Mouse (Mus musculus): ENCODE data around the gene Sh2b3. TPM values are rescaled to one million over a fixed set of nuclear protein-coding genes. Genes with fewer than 3 reads are reported as not detected.

The Sh2b3 gene
- polyA plus RNA-seq, 1 experiment from 2014 or later = 16.3 TPM

DNA sequence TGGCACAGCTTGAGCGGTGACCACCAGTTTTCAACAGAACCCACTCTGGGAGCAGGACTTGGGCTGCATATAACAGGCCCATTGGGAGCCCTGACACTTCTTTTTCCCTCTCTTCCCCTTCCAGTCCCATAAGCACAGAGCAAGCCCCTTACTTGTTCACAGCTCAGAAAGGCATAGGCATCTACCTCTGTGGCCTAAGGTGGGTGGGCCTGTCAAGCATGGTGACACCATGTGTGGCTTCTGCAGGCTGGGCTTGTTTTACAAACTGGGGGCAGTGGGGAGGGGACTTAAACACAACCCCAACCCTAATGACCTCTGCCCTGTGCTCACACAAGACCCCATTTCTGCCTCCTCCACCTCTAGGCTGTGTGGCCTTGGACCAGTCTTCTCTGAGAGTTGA, 13.8 kb downstream of the Sh2b3 start:
- no peak overlapping the region for H3K4me2 ChIP-seq (ENCODE audit: low read length)
- H3K36me3 ChIP-seq (ENCODE audit: control insufficient read depth, insufficient read depth, low read length) = peaks cover 54% of the 10 kb centered on the region
- WGBS = 95% methylated on average over 1 of the region's 1 CpGs
- no peak overlapping the region for H3K4me3 ChIP-seq (ENCODE audit: low read depth, low read length)
- H3K9ac ChIP-seq (ENCODE audit: low read length) = no peak overlapping the region
- H3K9me3 ChIP-seq (ENCODE audit: control insufficient read depth, low read length) = no peaks in the 10 kb centered on the region
- DNase-seq (ENCODE audit: low spot score) (no peak), ATAC-seq (replicated peaks; ENCODE audit: low FRiP score, low TSS enrichment, low read depth) (no peak)
- H3K27ac ChIP-seq (ENCODE audit: low read depth) = no peak overlapping the region
- no peaks in the 10 kb centered on the region; the same call in 1 of the 2 replicates for H3K27me3 ChIP-seq (replicated peaks; ENCODE audit: control insufficient read depth, insufficient read depth, low read length)
- H3K4me1 ChIP-seq (replicated peaks; ENCODE audit: control insufficient read depth, insufficient read depth, low read length) = no peaks in the 10 kb centered on the region

DNA sequence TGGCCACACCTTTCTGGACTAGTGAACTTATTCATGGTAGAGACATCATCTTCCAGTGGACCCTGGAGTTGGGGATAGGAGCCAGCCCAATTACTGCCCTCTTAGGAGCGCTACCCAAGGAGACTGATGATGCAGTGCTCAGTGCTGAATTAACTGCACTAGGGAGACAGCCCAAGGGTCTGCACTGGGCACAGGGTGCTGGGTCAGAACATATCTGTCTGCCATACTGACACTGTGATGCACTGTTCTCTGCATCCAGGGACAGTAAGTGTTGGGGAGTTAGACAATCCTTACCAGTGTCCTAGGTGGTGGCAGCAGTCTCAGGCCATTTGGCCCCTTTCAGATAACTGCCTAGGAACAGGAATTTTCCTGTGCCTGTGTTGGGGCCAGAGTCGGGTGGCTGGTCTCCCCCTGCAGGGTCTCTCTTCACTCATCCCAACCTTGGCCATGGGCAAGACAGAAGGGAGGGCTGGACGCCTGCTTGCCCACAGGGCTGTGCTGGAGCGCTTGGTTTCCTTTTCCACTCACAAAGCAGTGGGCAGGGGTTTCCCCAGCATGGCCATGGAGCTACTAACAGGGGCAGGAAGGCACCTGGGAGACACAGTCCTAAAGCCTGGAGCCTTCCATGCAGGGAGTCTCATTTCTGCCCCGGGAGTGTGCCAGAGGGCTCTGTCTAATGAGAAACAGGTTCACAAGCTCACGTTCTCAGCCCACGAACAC, 14.5 kb downstream of the Sh2b3 start:
- peaks cover 56% of the 10 kb centered on the region for H3K36me3 ChIP-seq (ENCODE audit: control insufficient read depth, insufficient read depth, low read length)
- H3K27ac ChIP-seq (ENCODE audit: low read depth) = no peak overlapping the region
- ATAC-seq (replicated peaks; ENCODE audit: low FRiP score, low TSS enrichment, low read depth) (no peak), DNase-seq (ENCODE audit: low spot score) (no peak)
- H3K9ac ChIP-seq (ENCODE audit: low read length) = no peak overlapping the region
- WGBS = 79% methylated on average over 7 of the region's 7 CpGs
- no peaks in the 10 kb centered on the region for H3K4me1 ChIP-seq (replicated peaks; ENCODE audit: control insufficient read depth, insufficient read depth, low read length)
- no peaks in the 10 kb centered on the region for H3K27me3 ChIP-seq (replicated peaks; ENCODE audit: control insufficient read depth, insufficient read depth, low read length)
- H3K4me3 ChIP-seq (ENCODE audit: low read depth, low read length) = no peak overlapping the region
- H3K4me2 ChIP-seq (ENCODE audit: low read length) = no peak overlapping the region
- no peaks in the 10 kb centered on the region for H3K9me3 ChIP-seq (ENCODE audit: control insufficient read depth, low read length)

DNA sequence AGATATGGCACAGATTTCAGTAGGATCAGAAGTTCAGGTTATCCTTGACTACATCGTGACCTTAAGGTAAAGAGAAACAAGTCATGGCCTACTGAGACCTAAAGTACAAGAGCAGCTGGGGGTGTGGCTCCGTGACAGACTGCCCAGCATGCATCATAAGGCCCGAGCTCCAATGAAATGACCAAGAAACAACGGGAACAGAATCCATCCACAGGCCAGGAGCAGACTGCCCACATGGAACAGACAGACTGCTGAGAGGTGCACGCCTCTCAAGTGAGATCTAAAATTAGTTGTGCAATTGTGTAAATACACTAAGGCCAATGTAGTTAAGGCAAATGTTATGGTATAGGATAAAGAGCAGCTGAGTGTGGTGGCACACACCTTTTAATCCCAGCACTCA, 15.9 kb downstream of the Sh2b3 start:
- Histone ChIP-seq H3K9me3 (ENCODE audit: control insufficient read depth, low read length) (no peaks in the 10 kb centered on the region), H3K4me3 (ENCODE audit: low read depth, low read length) (no peak overlapping the region), H3K36me3 (ENCODE audit: control insufficient read depth, insufficient read depth, low read length) (peaks cover 61% of the 10 kb centered on the region), H3K27ac (ENCODE audit: low read depth) (no peak overlapping the region), H3K4me1 (replicated peaks; ENCODE audit: control insufficient read depth, insufficient read depth, low read length) (no peaks in the 10 kb centered on the region), H3K9ac (ENCODE audit: low read length) (no peak overlapping the region), H3K27me3 (replicated peaks; ENCODE audit: control insufficient read depth, insufficient read depth, low read length) (no peaks in the 10 kb centered on the region), H3K4me2 (ENCODE audit: low read length) (no peak overlapping the region)
- 75% methylated on average over 5 of the region's 5 CpGs for WGBS
- DNase-seq (ENCODE audit: low spot score) (no peak), ATAC-seq (replicated peaks; ENCODE audit: low FRiP score, low TSS enrichment, low read depth) (no peak)

DNA sequence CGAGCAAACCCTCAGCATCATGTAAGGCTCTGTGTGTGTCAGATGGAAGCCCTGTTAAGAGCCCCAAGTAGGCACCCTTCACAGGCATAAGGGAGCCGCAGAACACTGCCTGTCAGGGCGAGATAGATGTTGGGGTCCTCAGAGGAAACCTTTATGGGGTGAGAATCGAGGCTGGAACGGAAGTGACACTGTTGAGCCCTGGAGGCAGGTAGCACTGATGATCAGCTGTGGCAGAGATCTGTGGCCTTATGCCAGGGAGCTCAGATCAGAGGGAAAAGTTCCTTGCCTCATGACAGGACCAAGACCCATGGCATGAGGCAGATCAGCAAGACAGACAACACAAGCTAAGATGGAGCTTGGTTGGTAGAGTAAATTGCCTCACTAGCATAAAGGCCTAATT, 16.3 kb downstream of the Sh2b3 start:
- no peak for DNase-seq (ENCODE audit: low spot score)
- Histone ChIP-seq H3K4me1 (replicated peaks; ENCODE audit: control insufficient read depth, insufficient read depth, low read length) (no peaks in the 10 kb centered on the region), H3K27me3 (replicated peaks; ENCODE audit: control insufficient read depth, insufficient read depth, low read length) (no peaks in the 10 kb centered on the region), H3K27ac (ENCODE audit: low read depth) (no peak overlapping the region), H3K4me3 (ENCODE audit: low read depth, low read length) (no peak overlapping the region), H3K9ac (ENCODE audit: low read length) (no peak overlapping the region), H3K4me2 (ENCODE audit: low read length) (no peak overlapping the region), H3K9me3 (ENCODE audit: control insufficient read depth, low read length) (no peaks in the 10 kb centered on the region), H3K36me3 (ENCODE audit: control insufficient read depth, insufficient read depth, low read length) (peaks cover 62% of the 10 kb centered on the region)
- WGBS = 84% methylated on average over 5 of the region's 5 CpGs
- no peak for ATAC-seq (replicated peaks; ENCODE audit: low FRiP score, low TSS enrichment, low read depth)

DNA sequence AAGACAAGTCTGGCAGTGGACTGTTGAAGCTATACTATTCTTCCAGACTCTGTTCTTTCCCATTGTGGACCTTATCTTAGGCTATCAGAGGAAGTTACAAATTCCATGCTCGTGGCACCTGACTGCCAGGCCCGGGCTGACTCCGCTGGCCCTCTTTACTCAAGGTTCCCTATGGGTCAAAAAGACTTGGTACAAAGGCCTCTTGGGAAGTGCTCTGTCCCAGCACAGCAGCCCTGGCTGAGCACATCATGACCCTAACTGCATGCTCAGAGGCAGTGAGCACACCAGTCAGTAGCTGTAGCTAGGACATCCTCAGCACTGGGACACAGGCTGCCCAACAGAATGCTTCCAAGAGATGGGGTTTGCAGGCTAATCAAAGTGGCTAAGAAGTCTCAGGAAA, 16.8 kb downstream of the Sh2b3 start:
- DNase-seq (ENCODE audit: low spot score) (no peak), ATAC-seq (replicated peaks; ENCODE audit: low FRiP score, low TSS enrichment, low read depth) (no peak)
- H3K4me3 ChIP-seq (ENCODE audit: low read depth, low read length) = no peak overlapping the region
- peaks cover 66% of the 10 kb centered on the region for H3K36me3 ChIP-seq (ENCODE audit: control insufficient read depth, insufficient read depth, low read length)
- WGBS = 81% methylated on average over 3 of the region's 3 CpGs
- no peaks in the 10 kb centered on the region for H3K9me3 ChIP-seq (ENCODE audit: control insufficient read depth, low read length)
- no peak overlapping the region for H3K27ac ChIP-seq (ENCODE audit: low read depth)
- H3K27me3 ChIP-seq (replicated peaks; ENCODE audit: control insufficient read depth, insufficient read depth, low read length) = no peaks in the 10 kb centered on the region
- H3K4me2 ChIP-seq (ENCODE audit: low read length) = no peak overlapping the region
- no peaks in the 10 kb centered on the region for H3K4me1 ChIP-seq (replicated peaks; ENCODE audit: control insufficient read depth, insufficient read depth, low read length)
- H3K9ac ChIP-seq (ENCODE audit: low read length) = no peak overlapping the region

DNA sequence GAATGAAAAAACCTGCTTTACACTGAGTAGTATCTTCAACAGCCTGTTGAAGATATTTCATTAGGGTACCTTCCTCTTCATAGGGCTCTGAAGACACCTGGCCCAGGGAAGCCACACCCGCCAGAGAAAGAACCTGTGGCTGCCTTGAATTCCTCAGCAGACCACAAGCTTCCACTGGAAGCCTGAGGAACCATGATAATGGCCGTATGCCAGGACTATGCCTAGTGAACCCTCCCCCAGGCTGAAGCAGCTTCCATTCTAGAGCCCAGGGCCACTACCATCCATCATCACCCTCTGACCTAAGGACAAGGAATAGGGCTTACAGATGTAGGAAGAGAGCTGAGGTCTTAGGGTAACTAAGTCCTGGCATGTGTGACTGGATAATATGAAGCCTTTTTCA, 17.3 kb downstream of the Sh2b3 start:
- H3K27ac ChIP-seq (ENCODE audit: low read depth) = no peak overlapping the region
- no peaks in the 10 kb centered on the region for H3K9me3 ChIP-seq (ENCODE audit: control insufficient read depth, low read length)
- no peaks in the 10 kb centered on the region for H3K4me1 ChIP-seq (replicated peaks; ENCODE audit: control insufficient read depth, insufficient read depth, low read length)
- H3K9ac ChIP-seq (ENCODE audit: low read length) = no peak overlapping the region
- H3K4me2 ChIP-seq (ENCODE audit: low read length) = no peak overlapping the region
- ATAC-seq (replicated peaks; ENCODE audit: low FRiP score, low TSS enrichment, low read depth) = no peak
- H3K4me3 ChIP-seq (ENCODE audit: low read depth, low read length) = no peak overlapping the region
- DNase-seq (ENCODE audit: low spot score) = no peak
- WGBS = 74% methylated on average over 2 of the region's 2 CpGs
- H3K27me3 ChIP-seq (replicated peaks; ENCODE audit: control insufficient read depth, insufficient read depth, low read length) = no peaks in the 10 kb centered on the region
- H3K36me3 ChIP-seq (ENCODE audit: control insufficient read depth, insufficient read depth, low read length) = peaks cover 67% of the 10 kb centered on the region

DNA sequence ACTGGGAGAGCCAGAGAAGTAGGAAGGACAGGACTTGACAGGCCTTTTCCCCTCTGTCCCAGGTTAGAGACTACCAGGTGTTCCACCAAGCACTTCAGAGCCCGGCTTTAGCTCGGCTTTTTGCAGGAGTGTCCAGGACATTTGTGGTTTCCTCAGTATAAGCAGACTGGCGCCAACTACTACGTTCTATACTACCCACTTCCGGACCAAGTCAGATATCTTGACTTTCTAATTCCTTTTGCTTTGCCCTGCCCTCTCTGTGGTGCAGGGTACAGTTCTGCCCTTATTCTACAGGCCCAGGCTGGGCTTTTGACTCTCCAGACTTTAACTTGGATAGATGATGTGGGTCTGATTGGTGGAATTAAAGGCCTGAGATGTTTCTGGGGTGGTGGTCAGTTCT, 17.9 kb downstream of the Sh2b3 start:
- Histone ChIP-seq H3K36me3 (ENCODE audit: control insufficient read depth, insufficient read depth, low read length) (peaks cover 71% of the 10 kb centered on the region), H3K4me1 (replicated peaks; ENCODE audit: control insufficient read depth, insufficient read depth, low read length) (no peaks in the 10 kb centered on the region), H3K27ac (ENCODE audit: low read depth) (no peak overlapping the region), H3K27me3 (replicated peaks; ENCODE audit: control insufficient read depth, insufficient read depth, low read length) (no peaks in the 10 kb centered on the region), H3K4me3 (ENCODE audit: low read depth, low read length) (no peak overlapping the region), H3K4me2 (ENCODE audit: low read length) (no peak overlapping the region), H3K9ac (ENCODE audit: low read length) (no peak overlapping the region), H3K9me3 (ENCODE audit: control insufficient read depth, low read length) (no peaks in the 10 kb centered on the region)
- ATAC-seq (replicated peaks; ENCODE audit: low FRiP score, low TSS enrichment, low read depth) (no peak), DNase-seq (ENCODE audit: low spot score) (no peak)
- 93% methylated on average over 5 of the region's 5 CpGs for WGBS

DNA sequence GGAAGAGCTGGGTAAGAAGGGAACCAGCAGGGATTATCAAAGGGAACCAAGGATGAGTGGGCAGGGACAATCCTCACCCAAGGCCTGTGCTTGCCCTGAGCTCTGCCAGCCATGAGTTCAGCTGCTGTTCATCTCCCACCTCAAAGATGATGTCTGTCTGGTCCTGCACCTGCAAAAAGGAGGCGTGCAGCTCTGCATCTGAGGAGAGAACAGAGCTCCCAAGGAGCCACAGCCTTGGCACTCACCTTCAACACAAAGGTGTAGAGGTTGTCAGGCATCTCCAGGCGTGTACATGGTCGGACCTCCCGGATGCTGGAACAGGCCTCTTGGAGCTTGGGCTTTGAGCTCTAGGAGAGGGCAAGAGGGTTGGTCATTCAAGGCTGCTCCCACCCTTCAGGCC, 18.6 kb downstream of the Sh2b3 start:
- H3K36me3 ChIP-seq (ENCODE audit: control insufficient read depth, insufficient read depth, low read length) = peaks cover 78% of the 10 kb centered on the region

DNA sequence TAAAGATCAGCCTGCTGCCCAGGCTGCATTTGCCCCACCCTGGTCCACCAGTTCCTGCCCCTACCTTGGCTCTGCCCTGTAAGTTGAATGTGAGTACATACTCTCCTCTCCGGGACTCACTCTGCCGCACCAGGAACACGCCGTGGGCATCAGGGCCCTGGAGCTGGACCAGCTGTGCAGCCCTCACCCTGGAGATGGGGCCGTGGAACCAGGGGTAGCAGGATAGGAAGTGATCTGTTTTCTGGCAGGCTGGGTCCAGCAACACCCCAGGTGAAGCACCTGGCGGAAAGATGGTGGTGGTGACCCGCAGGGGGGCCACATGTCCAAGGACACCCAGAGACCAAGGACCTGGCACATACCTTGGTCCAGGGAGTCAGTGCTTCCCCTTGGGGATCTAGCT, 19.0 kb downstream of the Sh2b3 start:
- Histone ChIP-seq H3K27me3 (replicated peaks; ENCODE audit: control insufficient read depth, insufficient read depth, low read length) (no peaks in the 10 kb centered on the region), H3K4me3 (ENCODE audit: low read depth, low read length) (no peak overlapping the region), H3K9ac (ENCODE audit: low read length) (no peak overlapping the region), H3K4me2 (ENCODE audit: low read length) (no peak overlapping the region), H3K4me1 (replicated peaks; ENCODE audit: control insufficient read depth, insufficient read depth, low read length) (no peaks in the 10 kb centered on the region), H3K27ac (ENCODE audit: low read depth) (no peak overlapping the region), H3K36me3 (ENCODE audit: control insufficient read depth, insufficient read depth, low read length) (peaks cover 83% of the 10 kb centered on the region), H3K9me3 (ENCODE audit: control insufficient read depth, low read length) (no peaks in the 10 kb centered on the region)
- 93% methylated on average over 7 of the region's 7 CpGs for WGBS
- DNase-seq (ENCODE audit: low spot score) (no peak), ATAC-seq (replicated peaks; ENCODE audit: low FRiP score, low TSS enrichment, low read depth) (no peak)

More for the DNA sequence above, 18.6 kb downstream of the Sh2b3 start:
- Histone ChIP-seq H3K27ac (ENCODE audit: low read depth) (no peak overlapping the region), H3K4me3 (ENCODE audit: low read depth, low read length) (no peak overlapping the region), H3K27me3 (replicated peaks; ENCODE audit: control insufficient read depth, insufficient read depth, low read length) (no peaks in the 10 kb centered on the region), H3K4me2 (ENCODE audit: low read length) (no peak overlapping the region), H3K9me3 (ENCODE audit: control insufficient read depth, low read length) (no peaks in the 10 kb centered on the region), H3K9ac (ENCODE audit: low read length) (no peak overlapping the region), H3K4me1 (replicated peaks; ENCODE audit: control insufficient read depth, insufficient read depth, low read length) (no peaks in the 10 kb centered on the region)
- DNase-seq (ENCODE audit: low spot score) (no peak), ATAC-seq (replicated peaks; ENCODE audit: low FRiP score, low TSS enrichment, low read depth) (no peak)
- 91% methylated on average over 4 of the region's 4 CpGs for WGBS
